Mouse (Mus musculus): ENCODE measurements around the gene Eif2ak2. TPM values are rescaled to one million over a fixed set of nuclear protein-coding genes. Genes with fewer than 3 reads are reported as not detected.

Gene Eif2ak2
- polyA plus RNA-seq, 1 experiment from 2014 or later, result 12.9 TPM

DNA sequence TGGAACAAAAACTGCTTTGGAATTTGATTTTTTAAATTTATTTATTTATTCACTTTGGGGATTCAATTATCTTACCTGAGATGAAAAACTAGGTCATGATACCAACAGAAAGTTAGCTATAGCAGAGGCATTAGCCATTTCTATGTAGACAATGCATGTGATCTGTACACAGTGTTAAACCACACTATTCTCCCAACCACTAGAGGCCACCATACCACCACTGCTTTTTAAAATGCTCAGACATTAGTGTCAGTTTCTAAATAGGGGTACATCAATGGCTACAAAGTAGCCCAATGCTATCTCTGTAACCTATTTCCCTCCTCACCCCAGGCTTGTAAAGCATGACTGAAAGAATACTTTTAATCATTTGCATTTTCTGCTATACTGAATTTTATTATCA lies 73.4 kb downstream of the Eif2ak2 start:
- Histone ChIP-seq H3K4me2 (ENCODE audit: low read length) (no peak overlapping the region), H3K27ac (no peak overlapping the region), H3K9ac (ENCODE audit: low read depth, low read length) (no peak overlapping the region), H3K27me3 (ENCODE audit: insufficient read depth, low read length) (no peaks in the 10 kb centered on the region), H3K4me3 (replicated peaks; ENCODE audit: low read depth, low read length) (no peak overlapping the region), H3K9me3 (replicated peaks; ENCODE audit: low read length) (no peaks in the 10 kb centered on the region), H3K36me3 (ENCODE audit: insufficient read depth, low read length) (peaks cover 27% of the 10 kb centered on the region), H3K4me1 (replicated peaks; ENCODE audit: insufficient read depth, low read length) (no peaks in the 10 kb centered on the region)
- no peak for ATAC-seq (replicated peaks; ENCODE audit: low FRiP score, low read depth)
- peak; percentile 69 for TF ChIP-seq CTCF (IDR thresholded peaks at IDR 0.05; ENCODE audit: low read depth)
- peak; percentile 36 for DNase-seq (ENCODE audit: low spot score)

Other genes starting within 250 kb of the Eif2ak2 start
- 3.5 and 3.7 TPM in 2 replicates for gene Strn, start 145.4 kb downstream of the Eif2ak2 start, polyA plus RNA-seq (2015; fragmentation: Nextera tagmentation; extraction: Ambion mirVana)
- 7.2 and 7.5 TPM in 2 replicates for gene Heatr5b, start 47.2 kb downstream of the Eif2ak2 start, polyA plus RNA-seq (2015; fragmentation: Nextera tagmentation; extraction: Ambion mirVana)
- gene Gpatch11, start 47.0 kb downstream of the Eif2ak2 start, polyA plus RNA-seq (2015; fragmentation: Nextera tagmentation; extraction: Ambion mirVana), result 47.7 and 52.5 TPM in 2 replicates
- gene Sult6b1, start 24.4 kb upstream of the Eif2ak2 start, polyA plus RNA-seq (2015; fragmentation: Nextera tagmentation; extraction: Ambion mirVana), result 0.17 and 0.25 TPM in 2 replicates
- 145 and 146 TPM in 2 replicates for gene Cebpzos, start 33.9 kb upstream of the Eif2ak2 start, polyA plus RNA-seq (2015; fragmentation: Nextera tagmentation; extraction: Ambion mirVana)
- 58.9 and 64.4 TPM in 2 replicates for gene Cebpz, start 54.5 kb upstream of the Eif2ak2 start, polyA plus RNA-seq (2015; fragmentation: Nextera tagmentation; extraction: Ambion mirVana)
- 57.8 and 67.6 TPM in 2 replicates for gene Ndufaf7, start 54.6 kb upstream of the Eif2ak2 start, polyA plus RNA-seq (2015; fragmentation: Nextera tagmentation; extraction: Ambion mirVana)
- 27.5 and 28.9 TPM in 2 replicates for gene Prkd3, start 138.2 kb upstream of the Eif2ak2 start, polyA plus RNA-seq (2015; fragmentation: Nextera tagmentation; extraction: Ambion mirVana)
- 6.0 and 6.7 TPM in 2 replicates for gene Qpct, start 169.3 kb upstream of the Eif2ak2 start, polyA plus RNA-seq (2015; fragmentation: Nextera tagmentation; extraction: Ambion mirVana)